Mouse (Mus musculus) heart, postnatal 0 days (tissue): Measurements from ENCODE around the gene Os9. TPM values are rescaled to one million over a fixed set of nuclear protein-coding genes. Genes with fewer than 3 reads are reported as not detected.

Source experiments
- ATAC-seq: fragments of 200-750 bp; cut with Nextera tagmentation; 2 replicates; pipeline ENCODE4 v1.8.0; 2017; ENCODE audit warnings: low read depth, moderate number of reproducible peaks, moderate library complexity; ENCODE audit not compliant: insufficient read depth
- DNase-seq: peaks from one replicate; pipeline ENCODE4 v3.0.0-alpha.2; 2016; ENCODE audit warnings: low spot score
- H3K27ac ChIP-seq: fragments of 300-500 bp; sonication (generic); 2 replicates; pipeline ENCODE4 v1.5.1; 2014; ENCODE audit warnings: low read depth, mild to moderate bottlenecking
- H3K27me3 ChIP-seq: fragments of 300-500 bp; sonication (generic); 2 replicates; pipeline ENCODE4 v1.6.1; 2014; ENCODE audit warnings: low read length, mixed read lengths; ENCODE audit not compliant: control insufficient read depth, insufficient read depth
- H3K36me3 ChIP-seq: fragments of 300-500 bp; sonication (generic); replicated peaks from 2 replicates; pipeline ENCODE4 v1.6.1; 2014; ENCODE audit warnings: low read length, mixed read lengths; ENCODE audit not compliant: control insufficient read depth, insufficient read depth
- H3K4me1 ChIP-seq: fragments of 300-500 bp; sonication (generic); 2 replicates; pipeline ENCODE4 v1.6.1; 2014; ENCODE audit warnings: antibody characterized with exemption; ENCODE audit not compliant: control insufficient read depth, insufficient read depth
- H3K4me2 ChIP-seq: fragments of 300-500 bp; sonication (generic); 2 replicates; pipeline ENCODE4 v1.6.1; 2014; ENCODE audit warnings: low read depth, mild to moderate bottlenecking, low read length, moderate library complexity
- H3K4me3 ChIP-seq: fragments of 300-500 bp; sonication (generic); 2 replicates; pipeline ENCODE4 v1.5.1; 2014; ENCODE audit warnings: low read depth, low read length
- H3K9ac ChIP-seq: fragments of 300-500 bp; sonication (generic); replicated peaks from 2 replicates; pipeline ENCODE4 v1.6.1; 2014; ENCODE audit warnings: low read depth, low read length, mixed read lengths
- H3K9me3 ChIP-seq: fragments of 300-500 bp; sonication (generic); replicated peaks from 2 replicates; pipeline ENCODE4 v1.6.1; 2016; ENCODE audit warnings: low read length; ENCODE audit not compliant: control insufficient read depth
- CTCF ChIP-seq: IDR thresholded peaks from 2 replicates; pipeline ENCODE4 v1.5.1; 2016; ENCODE audit warnings: antibody characterized with exemption, control low read depth, low read depth
- EP300 ChIP-seq: IDR thresholded peaks from 2 replicates; pipeline ENCODE4 v1.6.1; 2016; ENCODE audit warnings: antibody characterized with exemption, low read depth
- WGBS: fragments of 180-500 bp; shearing (Covaris S2); extraction: QIAGEN DNeasy Blood & Tissue Kit; methylation state at CpG from one replicate; pipeline ENCODE4 v1.1.7; 2014; 5-methylcytosine and 5-hydroxymethylcytosine counted together
- polyA plus RNA-seq: library from polyadenylated mRNA; unstranded; fragments of >200 nt; fragmentation: Nextera tagmentation; extraction: Ambion mirVana; gene quantifications from 2 replicates; pipeline ENCODE4 v1.2.1, GENCODE M21; 2015
- total RNA-seq: library from RNA; depleted of rRNA; stranded (reverse); fragments of >200 nt; gene quantifications from 2 replicates; pipeline ENCODE4 v1.2.3, GENCODE M21; 2014; ENCODE audit warnings: low replicate concordance

Gene Os9
- total and polyA plus RNA-seq, 2 experiments from 2014 or later: 39.8 to 40.0 TPM

DNA sequence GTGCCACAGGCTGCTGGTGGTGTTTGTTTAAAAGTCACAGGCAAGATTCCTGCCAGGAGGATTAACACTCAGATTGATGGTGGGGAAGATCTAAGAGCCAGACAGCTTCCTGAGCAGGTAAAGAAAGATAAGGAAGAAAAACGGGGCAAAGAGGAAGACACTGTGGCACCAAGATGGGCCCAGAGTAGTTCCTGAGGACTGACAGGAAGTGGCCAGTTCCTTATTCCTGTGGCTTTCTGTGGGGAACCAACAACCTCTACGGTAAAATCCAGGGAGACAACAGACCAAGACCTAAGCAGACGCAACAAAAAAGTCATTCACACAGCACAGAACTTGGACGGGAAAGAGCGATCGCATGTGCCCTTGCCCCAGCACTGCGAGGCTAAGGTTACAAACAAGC, 17.3 kb downstream of the Os9 start:
- no peaks in the 10 kb centered on the region for H3K4me1 ChIP-seq
- ATAC-seq: no peak
- H3K36me3 ChIP-seq: peaks cover 25% of the 10 kb centered on the region
- H3K9me3 ChIP-seq: no peaks in the 10 kb centered on the region
- H3K27me3 ChIP-seq: no peaks in the 10 kb centered on the region
- WGBS: 62% methylated on average over 7 of the region's 7 CpGs
- no peak overlapping the region for H3K4me3 ChIP-seq
- no peak for DNase-seq
- TF ChIP-seq CTCF: no peak
- TF ChIP-seq EP300: no peak
- no peak overlapping the region for H3K9ac ChIP-seq
- H3K27ac ChIP-seq: no peak overlapping the region
- H3K4me2 ChIP-seq: no peak overlapping the region

DNA sequence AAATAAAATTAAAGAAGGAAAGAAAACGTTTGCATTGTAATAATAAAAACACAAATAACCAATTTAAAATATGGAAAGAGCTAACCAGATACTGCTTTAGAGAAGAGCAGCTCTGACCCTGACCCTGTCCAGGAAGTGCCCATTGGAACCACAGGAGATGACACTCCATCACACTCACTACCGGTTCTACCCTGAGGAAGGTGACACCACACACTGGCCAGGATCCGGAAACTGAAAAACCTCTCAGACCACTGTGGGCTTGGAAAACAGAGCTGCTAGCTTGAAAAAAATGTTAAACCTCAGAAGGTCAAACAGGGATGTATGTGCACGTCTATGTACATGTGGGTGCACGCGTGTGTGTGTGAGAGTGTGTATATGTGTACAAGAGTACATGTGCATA, 19.8 kb downstream of the Os9 start:
- Histone ChIP-seq H3K36me3 (peaks cover 39% of the 10 kb centered on the region), H3K4me2 (no peak overlapping the region), H3K27me3 (no peaks in the 10 kb centered on the region), H3K4me1 (no peaks in the 10 kb centered on the region), H3K9me3 (no peaks in the 10 kb centered on the region), H3K9ac (no peak overlapping the region), H3K27ac (no peak overlapping the region), H3K4me3 (no peak overlapping the region)
- ATAC-seq (no peak), DNase-seq (no peak)
- WGBS: 82% methylated on average over 6 of the region's 6 CpGs
- no peak for TF ChIP-seq CTCF
- TF ChIP-seq EP300: no peak

DNA sequence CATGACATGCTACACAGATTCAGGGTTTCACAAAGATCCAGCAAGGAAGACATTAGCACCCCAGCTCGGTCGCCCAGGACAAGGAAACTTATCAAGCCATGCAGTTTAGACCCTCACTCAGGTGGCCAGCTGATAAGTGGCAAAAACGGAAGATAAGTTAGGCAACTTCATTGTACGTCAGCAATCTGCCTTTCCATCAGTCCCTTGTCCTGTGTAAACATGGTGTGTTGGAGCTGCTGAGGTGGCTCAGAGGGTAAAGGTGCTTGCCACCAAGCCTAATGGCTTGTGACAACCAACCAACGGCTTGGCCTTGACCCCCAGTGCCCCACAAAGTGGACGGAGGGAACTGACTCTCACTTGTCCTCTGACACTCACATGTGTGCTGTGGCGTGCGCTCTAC, 20.5 kb downstream of the Os9 start:
- TF ChIP-seq CTCF: no peak
- no peak for TF ChIP-seq EP300
- no peak for DNase-seq
- 72% methylated on average over 8 of the region's 8 CpGs for WGBS
- H3K4me2 ChIP-seq: no peak overlapping the region
- no peaks in the 10 kb centered on the region for H3K4me1 ChIP-seq
- no peak overlapping the region for H3K9ac ChIP-seq
- H3K36me3 ChIP-seq: peaks cover 38% of the 10 kb centered on the region
- no peaks in the 10 kb centered on the region for H3K27me3 ChIP-seq
- no peak for ATAC-seq
- H3K9me3 ChIP-seq: no peaks in the 10 kb centered on the region
- H3K27ac ChIP-seq: no peak overlapping the region
- H3K4me3 ChIP-seq: no peak overlapping the region

DNA sequence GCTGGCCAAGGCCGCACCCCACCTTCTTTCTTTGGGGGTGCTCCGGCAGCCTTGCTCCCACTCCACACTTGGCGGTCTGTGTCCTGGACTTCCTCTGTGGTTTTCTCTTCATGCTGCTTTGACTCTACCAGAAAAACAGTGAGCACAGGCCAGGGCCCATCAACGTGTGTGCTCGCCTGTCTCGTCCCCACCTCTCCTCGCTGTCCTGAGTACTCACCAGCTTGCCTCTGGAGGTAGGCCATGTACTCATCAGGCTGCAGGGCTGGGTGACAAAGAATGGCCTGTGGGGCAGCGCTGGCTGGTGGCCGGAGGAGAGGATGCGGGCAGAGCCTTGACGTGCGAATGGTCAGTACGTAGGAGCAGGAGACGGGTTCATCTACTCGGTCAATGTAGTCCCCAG, 21.1 kb downstream of the Os9 start:
- no peaks in the 10 kb centered on the region for H3K27me3 ChIP-seq
- H3K36me3 ChIP-seq: peaks cover 38% of the 10 kb centered on the region
- H3K4me3 ChIP-seq: no peak overlapping the region
- no peak; the same call in 1 of the 2 replicates for ATAC-seq
- no peak overlapping the region for H3K4me2 ChIP-seq
- H3K27ac ChIP-seq: no peak overlapping the region
- no peak for DNase-seq
- H3K9me3 ChIP-seq: no peaks in the 10 kb centered on the region
- TF ChIP-seq EP300: no peak
- no peak for TF ChIP-seq CTCF
- WGBS: 89% methylated on average over 14 of the region's 15 CpGs
- H3K9ac ChIP-seq: no peak overlapping the region
- H3K4me1 ChIP-seq: no peaks in the 10 kb centered on the region

DNA sequence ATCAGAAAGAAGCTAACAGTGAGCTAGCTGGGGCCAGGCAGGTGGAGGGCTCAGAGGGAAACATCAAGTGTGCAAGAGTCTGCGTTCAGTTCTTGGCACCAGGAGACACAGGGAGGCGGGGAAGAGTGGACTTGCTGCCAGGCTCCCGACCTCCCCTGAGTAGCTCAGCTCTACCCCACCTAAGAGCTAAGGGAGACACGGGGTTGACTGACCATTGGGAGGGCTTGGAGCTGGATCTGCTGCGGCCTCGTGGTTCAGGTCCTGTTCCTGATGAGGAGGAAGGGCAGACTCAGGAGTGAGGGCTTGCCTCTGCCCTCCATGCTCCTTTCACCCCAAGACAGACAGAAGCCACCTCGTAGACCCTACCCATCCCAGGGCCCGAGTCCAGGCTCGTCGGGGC, 21.7 kb downstream of the Os9 start:
- no peak overlapping the region for H3K27ac ChIP-seq
- H3K36me3 ChIP-seq: peaks cover 38% of the 10 kb centered on the region
- no peaks in the 10 kb centered on the region for H3K27me3 ChIP-seq
- H3K9me3 ChIP-seq: no peaks in the 10 kb centered on the region
- H3K4me2 ChIP-seq: no peak overlapping the region
- H3K4me3 ChIP-seq: no peak overlapping the region
- H3K9ac ChIP-seq: no peak overlapping the region
- TF ChIP-seq EP300 (no peak), CTCF (no peak)
- H3K4me1 ChIP-seq: no peaks in the 10 kb centered on the region
- DNase-seq (no peak), ATAC-seq (no peak)
- 83% methylated on average over 10 of the region's 10 CpGs for WGBS

DNA sequence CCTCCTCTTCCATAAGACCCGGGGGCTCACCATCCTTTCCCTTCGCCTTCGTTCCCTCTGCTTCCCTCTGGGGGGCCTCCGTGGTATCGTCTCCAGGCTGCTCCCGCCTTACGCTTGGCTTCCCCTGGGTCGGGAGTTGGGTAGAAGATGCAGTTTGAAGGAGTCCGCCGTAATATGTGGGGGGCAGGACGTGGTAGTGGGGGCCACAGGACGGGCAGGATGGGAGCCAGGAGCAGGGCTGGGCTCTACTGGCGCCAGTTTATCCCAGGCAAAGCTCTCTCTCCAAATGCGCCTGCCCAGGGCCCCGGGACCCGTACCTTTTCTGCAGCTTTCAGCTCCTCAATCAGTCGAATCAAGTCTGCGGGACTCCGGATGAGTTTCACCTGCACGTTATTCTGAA, 22.4 kb downstream of the Os9 start:
- TF ChIP-seq EP300: no peak
- no peak for TF ChIP-seq CTCF
- DNase-seq: no peak
- 82% methylated on average over 20 of the region's 20 CpGs for WGBS
- no peaks in the 10 kb centered on the region for H3K27me3 ChIP-seq
- H3K4me2 ChIP-seq: no peak overlapping the region
- ATAC-seq: no peak
- no peaks in the 10 kb centered on the region for H3K4me1 ChIP-seq
- no peaks in the 10 kb centered on the region for H3K9me3 ChIP-seq
- no peak overlapping the region for H3K4me3 ChIP-seq
- H3K36me3 ChIP-seq: peaks cover 38% of the 10 kb centered on the region
- no peak overlapping the region for H3K27ac ChIP-seq
- H3K9ac ChIP-seq: no peak overlapping the region
